In genomic region chr13:63274488-63275166, GRCm38 (mm10) we compare ENCODE assay signal across 11 mouse cellular contexts.
A peak's percentile ranks its signal among the peaks of the same experiment; 100 is the strongest.
DNase-seq lines count a peak whose midpoint lies in the region; ATAC-seq and TF ChIP-seq lines count a peak whose summit lies in the region.
"Had no signal": no experiment of that assay in that cellular context is flagged by ENCODE, and none has a peak within 500 bp of the region (broad histone marks: within the 10 kb centered on the region; RNA-seq: fewer than 3 reads in every experiment).

No protein-coding gene starts in this region.

- peak overlapping the region; percentile 38 for H3K9ac ChIP-seq in lung, embryonic 15.5 days
- no peak overlapping the region for H3K9ac ChIP-seq in neural tube, embryonic 15.5 days (replicated peaks)

- WGBS in lung, embryonic 15.5 days, result 49% methylated on average over 10 of the region's 10 CpGs
- 71% methylated on average over 10 of the region's 10 CpGs for WGBS in neural tube, embryonic 15.5 days

- H3K4me3 ChIP-seq in gastrocnemius, adult 2 months, result peak overlapping the region; percentile 79
- peak overlapping the region; percentile 49 for H3K4me3 ChIP-seq in lung, embryonic 15.5 days
- H3K4me3 ChIP-seq in neural tube, embryonic 15.5 days (replicated peaks), result peak overlapping the region; percentile 21; the same call in 1 of the 2 replicates

- no peaks in the 10 kb centered on the region for H3K36me3 ChIP-seq in lung, embryonic 15.5 days
- H3K36me3 ChIP-seq in neural tube, embryonic 15.5 days, result no peaks in the 10 kb centered on the region
- H3K36me3 ChIP-seq: heart, embryonic 10.5 days had no signal

- H3K4me2 ChIP-seq in lung, embryonic 15.5 days, result peak overlapping the region; percentile 53
- peak overlapping the region; percentile 34; the same call in 1 of the 2 replicates for H3K4me2 ChIP-seq in neural tube, embryonic 15.5 days

- TF ChIP-seq CTCF in gastrocnemius, adult 2 months (IDR thresholded peaks at IDR 0.05), result no peak

- H3K4me1 ChIP-seq in lung, embryonic 15.5 days, result peaks cover 77% of the 10 kb centered on the region
- peaks cover 36% of the 10 kb centered on the region for H3K4me1 ChIP-seq in neural tube, embryonic 15.5 days

- H3K9me3 ChIP-seq in lung, embryonic 15.5 days, result no peaks in the 10 kb centered on the region
- H3K9me3 ChIP-seq in neural tube, embryonic 15.5 days (replicated peaks), result no peaks in the 10 kb centered on the region
- H3K9me3 ChIP-seq: heart, embryonic 10.5 days had no signal

- intact Hi-C loops in gastrocnemius, adult 2 months (cut with DNase I), result loop anchor here (2.0 kb wide), 1 partner anchor 34 kb away; no protein-coding TSS in a partner anchor

- H3K27ac ChIP-seq in gastrocnemius, adult 2 months, result peak overlapping the region; percentile 86
- H3K27ac ChIP-seq in lung, embryonic 15.5 days, result peak overlapping the region; percentile 63
- no peak overlapping the region for H3K27ac ChIP-seq in neural tube, embryonic 15.5 days (replicated peaks)

- H3K27me3 ChIP-seq in lung, embryonic 15.5 days, result no peaks in the 10 kb centered on the region
- H3K27me3 ChIP-seq in neural tube, embryonic 15.5 days (replicated peaks), result peaks cover 10% of the 10 kb centered on the region; the same call in 1 of the 2 replicates

- no peak for DNase-seq in gastrocnemius, adult 2 months
- no peak for DNase-seq in gastrocnemius, postnatal 10 days
- no peak for DNase-seq in lung, postnatal 10 days
- no peak for DNase-seq in adrenal gland, adult 8-10 months
- DNase-seq in gastrocnemius, postnatal 25 days, result no peak
- DNase-seq: adrenal gland, postnatal 10 days; thymus, postnatal 14 days had no signal

- no peak for ATAC-seq in lung, embryonic 15.5 days (ENCODE audit: borderline replicate concordance, extremely low read depth, low FRiP score, low TSS enrichment)
- peak; percentile 58 for ATAC-seq in inflammation-experienced regulatory T-cells, adult 6 months
- ATAC-seq in neural tube, embryonic 15.5 days (ENCODE audit: low FRiP score), result no peak

Comparison
In these comparisons a context has a peak if more than half of its experiments do, and no peak if none do; other contexts are left out.
1. H3K4me3 ChIP-seq: peak in every context shown above with its lines; median percentile 79 in gastrocnemius, adult 2 months; 49 in lung, embryonic 15.5 days; 21 in neural tube, embryonic 15.5 days.